Mouse (Mus musculus) urinary bladder, postnatal 14 days (tissue): ENCODE data around the gene Gmppa.

Experiments used
- DNase-seq: peaks from one replicate; pipeline ENCODE4 v3.0.0; 2021; ENCODE audit warnings: low spot score

Gmppa gene

DNA sequence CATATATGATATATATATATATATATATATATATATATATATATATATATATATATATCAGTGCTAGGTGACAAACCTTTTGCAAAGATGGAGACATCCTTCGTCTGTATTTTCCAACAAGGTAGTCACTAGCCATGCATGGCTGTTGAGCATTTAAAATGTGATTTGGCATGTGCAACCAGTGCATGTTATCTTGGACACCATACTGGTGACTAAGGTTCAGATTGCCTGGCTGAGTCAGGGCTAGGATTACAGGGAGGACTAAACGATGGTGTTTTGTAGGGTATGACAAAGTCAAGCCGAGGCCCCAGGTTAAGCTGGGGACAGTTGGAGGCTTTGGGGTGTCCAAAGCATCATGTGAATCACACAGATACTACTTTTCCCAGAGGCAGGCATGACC lies 19.7 kb downstream of the Gmppa start:
- no peak for DNase-seq

- DNase-seq: no peak
These were observed 20.2 kb downstream of the Gmppa start for GRCm38 (mm10) chr1:75455948-75456347.

DNA sequence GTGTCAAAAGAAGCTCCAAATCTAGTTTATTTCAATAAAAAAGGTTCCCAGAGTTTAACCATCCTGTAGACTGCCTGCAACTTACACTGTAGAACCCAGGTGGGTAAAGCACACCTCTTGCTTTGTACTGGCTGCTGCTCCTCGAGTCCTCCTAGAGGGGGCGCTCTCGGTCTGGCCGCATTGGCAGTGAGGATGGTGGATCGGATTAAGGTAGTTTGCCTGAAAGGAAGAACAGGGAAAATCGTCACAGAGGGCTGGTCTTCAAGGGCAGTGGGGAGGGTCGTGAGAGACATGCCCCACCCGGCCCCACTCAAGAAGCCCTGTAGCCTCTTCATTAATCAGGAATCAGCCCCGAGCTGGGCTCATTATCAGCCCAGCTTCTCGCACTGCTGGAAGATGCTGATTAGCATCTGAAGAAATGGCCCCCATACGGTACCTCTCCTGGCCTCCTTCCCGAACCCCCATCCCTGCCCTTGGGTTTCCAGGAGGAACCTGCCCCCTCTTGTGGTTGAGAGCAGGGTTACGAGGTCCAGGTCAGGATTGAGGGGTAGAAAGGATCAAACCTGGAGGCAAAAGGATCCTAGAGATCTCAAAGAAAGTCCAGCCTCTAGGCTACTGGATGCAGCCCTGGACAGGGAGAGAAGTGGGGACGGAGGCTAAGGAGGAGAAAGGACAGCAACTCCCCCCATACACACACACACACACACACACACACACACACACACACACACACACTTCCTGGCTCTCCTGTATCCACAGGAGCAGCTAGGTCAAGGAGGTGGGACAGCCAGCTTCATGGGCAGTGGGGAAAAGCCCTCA lies 21.2 kb downstream of the Gmppa start:
- no peak for DNase-seq

- no peak for DNase-seq
These were observed 21.9 kb downstream of the Gmppa start for GRCm38 (mm10) chr1:75457710-75458024.

DNA sequence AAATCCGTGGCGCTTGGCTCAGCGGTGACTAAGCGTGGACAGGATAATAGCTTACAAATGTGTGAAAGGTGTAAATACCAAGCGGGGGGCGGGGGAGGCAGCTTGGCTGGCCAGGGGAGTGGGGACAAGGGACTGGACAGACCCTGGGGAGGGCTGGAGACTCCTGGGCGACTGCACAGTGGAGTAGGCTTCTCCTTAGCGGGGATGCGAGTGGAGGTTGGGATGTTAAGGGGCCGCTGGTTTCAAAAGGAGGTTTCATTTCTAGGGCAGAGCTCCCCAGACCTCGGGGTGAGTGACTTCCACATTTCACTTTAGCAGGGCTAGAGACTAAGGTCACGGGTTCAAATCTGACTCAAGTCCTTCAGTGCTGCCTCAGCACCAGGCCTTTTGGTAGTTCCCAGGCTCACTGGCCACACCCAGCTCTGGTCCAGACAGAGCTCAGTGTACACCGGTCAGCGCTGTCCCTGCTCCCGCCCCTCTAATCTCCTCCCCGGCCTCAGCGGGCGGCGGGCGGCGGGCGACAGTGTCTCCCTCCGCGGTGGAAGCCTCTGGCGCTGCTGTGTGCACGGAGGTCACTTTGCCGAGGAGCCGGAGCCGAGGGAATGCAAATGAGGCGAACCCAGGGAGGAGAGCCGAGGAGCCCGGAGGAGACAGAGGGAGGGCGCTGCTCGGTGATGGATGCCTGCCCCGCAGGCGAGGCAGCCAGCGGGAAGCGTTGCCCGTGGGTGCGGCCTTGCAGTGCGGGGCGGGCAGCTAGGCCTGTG lies 22.5 kb downstream of the Gmppa start:
- peak; percentile 38 for DNase-seq

GRCm38 (mm10) chr1:75458789-75459684 lies 23.3 kb downstream of the Gmppa start:
- no peak for DNase-seq

- no peak for DNase-seq
These were observed 24.6 kb downstream of the Gmppa start for GRCm38 (mm10) chr1:75460297-75460696.

GRCm38 (mm10) chr1:75462636-75463035 lies 26.9 kb downstream of the Gmppa start:
- DNase-seq: no peak

GRCm38 (mm10) chr1:75463652-75464204 lies 28.0 kb downstream of the Gmppa start:
- DNase-seq: no peak

- DNase-seq: peak; percentile 81
These were observed 31.6 kb downstream of the Gmppa start for GRCm38 (mm10) chr1:75467215-75467927.

DNA sequence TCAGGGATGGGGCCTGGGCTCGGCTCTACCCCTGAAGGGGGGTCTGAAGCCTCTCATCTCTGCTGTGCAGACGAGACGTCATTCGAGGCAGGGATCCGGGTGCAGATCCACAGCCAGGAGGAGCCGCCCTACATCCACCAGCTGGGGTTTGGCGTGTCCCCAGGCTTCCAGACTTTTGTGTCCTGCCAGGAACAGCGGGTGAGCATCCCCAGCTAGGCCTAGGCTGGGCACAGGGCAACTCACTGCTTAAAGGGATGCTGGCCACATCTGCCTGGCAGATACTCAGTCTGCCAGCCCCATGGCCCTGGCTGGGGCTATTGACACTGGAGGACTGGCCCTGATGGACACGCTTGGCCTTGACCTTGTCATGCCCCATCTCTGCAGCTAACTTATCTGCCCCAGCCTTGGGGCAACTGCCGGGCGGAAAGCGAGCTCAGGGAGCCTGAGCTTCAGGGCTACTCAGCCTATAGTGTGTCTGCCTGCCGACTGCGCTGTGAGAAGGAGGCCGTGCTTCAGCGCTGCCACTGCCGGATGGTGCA lies 33.6 kb downstream of the Gmppa start:
- no peak for DNase-seq

DNA sequence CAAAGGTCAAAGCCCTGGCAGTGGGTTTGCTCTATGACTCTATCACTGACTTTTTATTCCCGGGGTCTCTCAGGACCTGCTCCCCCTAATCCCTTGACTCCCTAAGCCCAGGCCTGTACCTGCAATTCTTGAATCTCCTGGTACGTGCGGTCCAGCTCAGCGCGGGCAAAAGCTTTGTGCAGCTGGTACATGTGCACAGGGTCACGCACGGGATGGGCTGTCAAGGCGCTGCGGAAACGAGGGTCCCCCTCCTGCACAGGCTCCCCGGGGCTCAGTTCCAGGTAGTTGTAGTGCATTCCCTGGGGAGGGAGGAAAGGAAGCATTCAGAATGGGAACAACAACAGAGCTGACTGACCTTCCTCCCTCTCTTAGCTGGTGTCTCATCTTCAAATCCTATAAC lies 40.7 kb downstream of the Gmppa start:
- DNase-seq: no peak

DNA sequence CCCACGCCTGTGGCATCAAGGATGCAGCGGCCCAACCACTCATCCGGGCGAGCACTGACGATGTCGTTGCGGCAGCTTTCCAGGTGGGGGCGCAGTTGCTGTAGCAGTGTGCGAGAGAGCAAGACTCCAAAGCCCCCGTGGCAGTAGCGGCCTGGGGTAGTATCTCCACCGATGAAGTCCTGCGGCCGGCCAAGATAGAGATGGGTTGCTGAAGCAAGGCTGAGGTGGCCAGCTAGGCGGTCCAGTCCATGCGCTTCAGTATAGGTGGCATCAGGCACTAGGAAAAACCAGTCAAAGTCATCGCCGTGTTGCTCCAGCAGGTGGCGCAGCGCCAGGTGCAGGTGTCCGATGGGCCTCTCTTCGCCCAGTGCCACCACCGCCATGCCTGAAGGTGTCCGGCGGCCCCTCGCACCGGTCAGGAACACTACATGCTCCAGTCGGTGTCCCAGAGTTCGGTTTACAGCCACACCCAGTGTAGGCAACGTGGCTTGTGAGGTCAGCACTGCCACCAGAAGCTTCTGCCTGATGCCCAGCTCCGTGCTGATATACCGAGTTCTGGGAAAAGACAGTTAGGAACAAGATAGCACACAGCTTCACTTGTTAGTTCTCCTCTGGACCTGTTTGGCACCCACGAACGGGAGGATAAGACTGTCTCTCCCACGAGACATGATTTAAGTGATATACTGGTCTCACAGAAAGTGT lies 41.7 kb downstream of the Gmppa start:
- peak; percentile 90 for DNase-seq

DNA sequence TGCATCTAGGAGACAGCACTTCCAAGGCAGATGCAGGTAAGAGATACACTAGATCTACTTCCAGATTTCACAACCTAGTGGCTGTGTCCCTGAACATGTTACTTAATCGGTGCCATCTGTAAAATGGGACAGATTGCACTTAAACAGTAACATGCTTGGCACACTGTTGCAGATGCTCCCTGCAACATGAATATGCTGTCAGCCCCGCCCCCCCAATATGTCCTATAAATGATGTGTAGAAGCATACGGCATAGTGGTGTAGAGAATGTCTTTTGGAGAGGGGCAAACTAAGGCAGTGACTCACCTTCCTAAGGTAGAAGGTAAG lies 42.2 kb downstream of the Gmppa start:
- no peak for DNase-seq

GRCm38 (mm10) chr1:75478497-75478896 lies 42.8 kb downstream of the Gmppa start:
- peak; percentile 34 for DNase-seq

GRCm38 (mm10) chr1:75478916-75479634 lies 43.3 kb downstream of the Gmppa start, which contains the start of the genes Chpf and Tmem198:
TSS of gene Chpf (minus strand) at chr1:75479307.
TSS of gene Tmem198 (plus strand) at chr1:75479532.
- peak; percentile 96 for DNase-seq

DNA sequence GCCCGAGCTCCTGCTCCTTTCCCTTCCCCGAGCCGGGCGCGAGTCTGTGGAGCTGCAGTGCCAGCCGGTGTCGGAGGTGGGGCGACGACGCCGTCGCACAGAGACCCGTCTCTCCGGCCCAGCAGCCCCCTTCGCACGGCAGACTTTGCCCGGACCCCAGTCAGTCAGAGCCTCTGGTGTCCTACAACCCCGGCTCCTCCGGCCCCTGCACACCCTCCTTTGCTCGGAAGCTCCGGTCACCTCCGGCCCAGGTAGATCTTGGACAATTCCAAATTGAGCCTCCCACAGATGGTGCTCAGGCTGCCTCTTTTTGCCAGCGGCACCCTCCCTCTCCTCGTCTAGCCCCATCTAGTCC lies 43.9 kb downstream of the Gmppa start:
- no peak for DNase-seq

DNA sequence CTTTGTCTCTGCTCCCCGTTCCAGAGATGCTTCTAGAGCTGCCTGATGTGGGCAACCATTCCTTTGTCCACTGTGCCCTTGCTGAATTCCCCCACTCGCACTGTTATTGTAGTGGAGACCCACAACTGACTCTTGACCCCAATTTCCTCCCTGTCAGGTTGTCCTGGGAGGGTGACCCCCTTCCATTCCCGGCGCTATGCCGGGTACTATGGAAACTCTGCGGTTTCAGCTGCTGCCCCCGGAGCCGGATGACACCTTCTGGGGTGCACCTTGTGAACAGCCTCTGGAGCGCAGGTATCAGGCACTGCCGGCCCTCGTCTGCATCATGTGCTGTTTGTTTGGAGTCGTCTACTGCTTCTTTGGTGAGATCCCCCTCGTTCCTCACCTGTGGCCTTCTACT lies 44.3 kb downstream of the Gmppa start:
- DNase-seq: no peak

- no peak for DNase-seq
These were observed 45.0 kb downstream of the Gmppa start for GRCm38 (mm10) chr1:75480735-75481134.

- DNase-seq: no peak
These were observed 50.8 kb downstream of the Gmppa start for GRCm38 (mm10) chr1:75486561-75486960.
